Mouse (Mus musculus): ENCODE measurements around the gene Gm26938.

The Gm26938 gene

DNA sequence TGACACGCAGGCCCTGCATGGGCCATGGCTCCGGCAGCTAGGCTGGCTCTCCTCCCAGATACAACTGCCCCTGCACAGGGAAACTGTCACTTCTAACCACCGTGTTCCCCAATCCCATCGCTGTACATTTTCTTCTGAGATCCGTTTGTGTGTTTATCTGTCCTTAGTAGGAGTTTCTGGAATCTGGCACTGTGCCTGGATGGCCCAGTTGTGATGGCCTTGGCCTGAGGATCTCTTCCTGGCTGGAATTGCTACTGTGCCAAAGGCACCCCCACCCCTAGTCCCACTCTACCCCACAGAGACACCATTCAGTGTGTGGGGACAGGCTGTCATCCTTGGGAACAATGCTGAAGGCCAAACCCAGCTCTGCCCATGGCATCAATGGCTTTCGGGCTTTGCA, 10.2 kb downstream of the Gm26938 start:
- DNase-seq (ENCODE audit: low spot score): no peak

DNA sequence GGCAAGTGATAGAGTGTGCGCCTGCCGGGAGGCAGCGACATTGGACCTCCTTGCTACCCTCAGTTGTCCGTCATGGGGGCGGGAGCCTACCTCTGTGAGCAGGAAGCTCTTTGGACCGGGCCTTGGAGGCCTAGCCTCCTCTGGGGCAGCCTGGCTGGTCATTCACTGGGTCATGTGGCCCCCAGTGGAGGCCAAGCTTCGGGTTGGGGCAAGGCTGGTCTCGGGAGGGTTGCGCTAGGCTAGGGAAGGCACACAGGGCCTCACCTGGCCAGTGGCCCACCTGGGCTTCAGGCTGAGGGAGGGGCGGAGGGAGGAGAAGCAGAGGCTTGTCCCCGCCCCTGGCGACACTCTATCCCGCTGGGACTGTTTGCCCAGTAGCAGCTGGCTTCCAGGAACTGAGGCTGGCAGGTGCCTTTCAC, 12.2 kb downstream of the Gm26938 start:
- no peak for DNase-seq (ENCODE audit: low spot score)

DNA sequence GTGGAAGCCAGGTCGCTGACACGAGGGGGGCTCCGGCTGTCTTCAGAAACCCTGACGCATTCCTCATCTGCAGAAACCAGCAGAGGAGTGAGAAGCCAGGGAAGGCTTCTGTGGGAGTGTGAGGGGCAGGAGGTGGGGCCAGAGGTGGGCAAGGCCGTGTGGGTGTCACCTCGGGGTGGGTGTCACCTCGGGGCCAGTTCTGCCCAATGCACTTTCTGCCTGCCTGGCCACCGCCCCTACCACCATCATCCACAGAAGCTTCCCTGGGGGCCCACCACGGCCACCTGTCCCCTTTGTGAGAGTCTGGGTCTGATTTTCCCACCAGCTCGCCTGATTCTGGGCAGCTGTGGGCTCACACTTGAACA, 13.1 kb downstream of the Gm26938 start:
- DNase-seq (ENCODE audit: low spot score): no peak

DNA sequence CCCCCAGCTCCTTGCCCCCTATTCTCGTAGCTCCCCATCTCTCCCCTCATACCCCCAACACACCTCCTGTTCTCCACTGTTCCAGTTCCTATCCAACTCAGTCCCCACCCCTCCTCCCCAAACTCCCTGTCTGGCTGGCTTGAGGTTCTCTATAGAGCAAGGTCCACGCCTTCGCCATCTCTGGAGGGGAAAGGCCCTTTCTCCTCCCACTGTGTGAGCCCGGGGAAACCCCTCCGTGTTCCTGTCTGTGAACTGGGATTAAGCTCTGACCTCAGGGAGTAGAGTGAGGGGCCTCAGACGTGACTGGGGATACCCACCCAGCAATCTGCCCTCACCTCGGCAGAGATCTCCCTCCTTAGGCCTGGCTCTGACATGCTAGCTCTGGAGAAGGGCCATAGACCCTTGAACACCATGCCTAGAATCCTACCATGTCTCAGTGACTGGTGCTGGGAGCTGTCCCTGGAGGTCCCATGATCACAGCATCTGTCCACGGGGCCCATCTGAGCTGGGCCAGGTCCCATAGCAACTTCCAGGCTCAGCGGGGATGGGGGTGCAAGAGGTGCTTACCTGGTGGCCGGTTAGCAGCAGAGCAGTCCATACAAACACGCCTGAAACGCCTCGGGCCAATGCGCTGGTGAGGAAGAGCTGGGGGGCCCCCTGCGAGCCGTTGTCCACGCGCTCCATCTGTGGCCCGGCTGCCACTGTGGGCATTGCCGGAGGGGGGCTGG, 13.6 kb downstream of the Gm26938 start:
- DNase-seq (ENCODE audit: low spot score): no peak

DNA sequence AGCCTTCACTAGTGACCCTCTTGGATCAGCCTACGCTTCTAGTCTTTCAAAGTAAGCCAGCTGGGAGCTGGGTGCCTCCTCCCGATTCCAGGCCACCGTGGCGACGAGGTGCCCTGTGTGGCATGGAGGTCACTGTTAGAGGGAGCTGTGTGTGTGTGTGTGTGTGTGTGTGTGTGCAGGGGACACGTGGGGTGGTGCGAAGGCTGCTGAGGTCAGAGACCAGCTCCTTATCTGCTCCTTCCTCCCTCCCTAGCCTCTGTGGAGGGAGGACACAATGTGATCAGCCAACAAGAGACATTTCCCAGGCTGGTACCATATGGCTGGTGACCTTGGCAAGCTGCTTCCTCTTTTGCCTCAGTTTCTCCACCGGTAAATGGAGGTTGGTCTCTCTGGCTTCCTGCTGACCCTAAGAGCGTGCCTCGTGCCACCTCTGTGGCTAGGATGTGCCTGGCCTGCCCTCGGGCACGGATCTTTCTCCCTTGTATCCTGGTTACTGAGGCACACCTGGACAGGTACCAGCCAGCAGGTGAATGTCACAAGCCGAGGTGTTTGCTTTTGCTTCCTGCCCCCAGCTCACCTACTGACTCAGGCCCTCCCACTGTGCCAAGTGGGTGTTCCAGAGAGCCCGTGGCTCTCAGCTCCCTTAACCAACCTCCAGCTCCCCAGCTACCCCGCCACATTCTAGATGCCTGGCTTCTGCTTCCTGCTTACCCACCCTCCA, 14.4 kb downstream of the Gm26938 start:
- DNase-seq (ENCODE audit: low spot score): no peak

DNA sequence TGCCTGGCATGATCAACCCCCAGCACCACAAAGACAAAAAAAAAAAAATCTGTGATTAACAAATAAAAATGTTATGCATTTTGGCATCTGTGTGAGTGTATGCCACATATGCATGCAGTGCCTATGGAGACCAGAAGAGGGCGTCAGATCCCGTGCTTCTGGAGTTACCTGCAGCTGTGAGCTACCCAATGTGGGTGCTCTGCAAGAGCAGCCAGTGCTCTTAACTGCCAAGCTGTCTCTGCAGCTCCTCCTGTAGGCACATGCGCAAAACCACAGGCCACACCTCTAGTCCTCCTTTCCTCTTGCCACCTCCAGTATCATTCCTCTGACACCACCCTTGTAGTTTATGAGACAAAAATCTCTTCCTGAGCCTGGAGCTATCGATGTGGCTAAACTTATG, 16.8 kb downstream of the Gm26938 start:
- DNase-seq (ENCODE audit: low spot score): no peak

DNA sequence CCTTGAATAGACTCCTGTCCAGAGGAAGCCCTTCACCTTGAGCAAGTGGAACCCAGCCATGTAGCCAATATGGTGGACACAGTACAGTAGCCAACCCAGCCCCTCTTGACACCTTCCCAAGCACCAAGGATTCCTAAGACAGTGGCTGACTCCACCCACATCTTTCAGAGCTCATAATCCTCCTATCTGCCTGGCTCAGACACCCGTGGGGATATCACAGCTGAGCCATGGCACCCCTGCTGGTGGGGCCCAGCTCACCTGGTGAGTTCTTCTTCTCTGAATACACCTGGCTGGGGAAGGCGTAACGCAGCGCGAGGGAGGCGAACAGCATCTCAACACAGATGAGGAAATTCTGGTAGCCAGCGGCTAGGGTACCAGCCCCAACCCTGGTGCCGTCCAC, 20.3 kb downstream of the Gm26938 start:
- DNase-seq (ENCODE audit: low spot score): no peak

DNA sequence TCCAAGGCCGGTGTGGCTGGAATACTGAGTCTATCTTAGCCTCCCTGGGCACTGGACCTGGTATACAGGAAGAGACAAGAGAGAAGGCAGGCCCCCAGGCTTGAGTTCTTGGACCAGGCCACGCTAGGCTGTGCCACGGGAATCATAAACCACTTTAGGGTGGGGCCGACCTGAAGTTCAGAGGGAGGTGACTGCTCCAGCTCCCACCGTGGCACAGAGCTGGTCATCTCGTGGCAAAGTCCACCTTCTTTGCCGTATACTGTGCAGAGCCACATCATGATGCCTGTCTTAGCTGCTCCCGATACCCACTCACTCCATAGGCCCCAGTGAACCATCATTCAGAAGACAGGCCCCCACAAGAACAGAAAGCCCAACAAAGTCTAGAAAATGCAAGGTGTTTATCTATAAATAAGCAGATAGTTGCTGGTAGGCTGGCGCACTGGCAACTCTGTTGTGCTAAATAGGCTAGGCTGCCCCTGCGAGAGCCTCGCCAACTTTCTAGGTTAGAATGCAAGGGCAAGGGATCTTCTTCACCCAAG, 21.6 kb downstream of the Gm26938 start:
- no peak for DNase-seq (ENCODE audit: low spot score)

DNA sequence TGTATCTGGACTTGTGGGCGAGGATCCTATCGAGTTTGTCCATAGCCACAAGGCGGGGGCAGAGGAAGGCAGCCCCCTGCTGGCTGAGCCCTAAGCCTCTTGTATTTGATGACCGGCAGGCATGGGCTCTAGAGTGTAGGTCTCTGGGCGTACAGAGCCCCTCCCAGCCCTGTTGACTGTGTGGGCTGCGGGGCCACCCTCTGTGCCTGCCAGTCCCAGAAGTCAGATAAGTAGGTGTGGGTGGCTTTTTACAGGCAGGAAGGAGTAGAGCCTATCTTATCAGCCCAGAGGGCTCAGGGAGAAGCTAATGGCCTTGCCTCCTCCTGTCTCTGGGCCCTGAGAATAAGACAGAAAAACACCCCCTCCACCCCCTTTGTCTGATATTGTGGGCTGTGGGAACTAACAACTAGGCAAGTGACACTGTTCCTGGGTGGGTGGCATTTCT, 22.1 kb downstream of the Gm26938 start:
- peak; percentile 54 for DNase-seq (ENCODE audit: low spot score)

DNA sequence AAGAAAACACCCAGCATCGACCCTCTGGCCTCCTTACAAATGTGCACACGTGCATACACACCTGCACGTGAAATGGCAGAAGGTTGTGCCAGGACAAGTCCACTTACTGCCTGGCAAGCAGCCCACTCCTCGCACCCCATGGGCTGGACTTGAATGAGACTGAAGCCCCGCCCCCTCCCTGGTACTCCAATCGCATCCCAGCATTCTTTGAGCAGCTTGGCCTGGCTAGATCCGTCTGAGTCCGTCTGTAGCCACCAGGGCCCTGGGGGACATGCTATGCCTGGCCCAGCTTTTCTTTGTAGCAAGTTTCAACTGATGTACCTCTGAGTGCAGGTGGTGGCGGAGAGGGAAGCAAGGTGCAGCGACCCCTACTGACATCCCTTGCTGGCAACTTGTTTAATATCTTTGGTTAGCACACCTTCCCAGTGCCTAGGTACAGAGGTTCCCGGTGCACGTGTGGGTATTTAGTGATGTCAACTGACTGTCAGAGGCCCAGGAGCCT, 22.6 kb downstream of the Gm26938 start:
- peak; percentile 74 for DNase-seq (ENCODE audit: low spot score)

DNA sequence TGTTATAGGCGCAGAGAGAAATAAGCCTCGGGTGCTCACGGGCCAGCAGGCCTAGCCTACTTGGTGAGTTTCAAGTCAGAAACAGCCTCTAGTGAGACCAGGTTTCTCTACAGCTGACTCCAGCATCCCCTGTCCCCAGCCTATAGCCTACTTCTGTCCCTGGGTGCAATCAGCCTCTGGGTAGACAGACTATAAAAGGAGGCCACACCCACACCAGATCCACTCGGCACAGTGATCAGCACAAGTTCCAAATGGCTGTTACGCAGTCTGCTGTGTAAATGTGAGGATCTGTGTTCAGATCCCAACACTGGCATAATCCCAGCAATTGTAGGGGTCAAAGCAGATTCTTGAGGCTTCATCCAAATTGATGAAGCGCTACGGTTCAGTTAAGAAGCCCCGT, 23.0 kb downstream of the Gm26938 start:
- DNase-seq (ENCODE audit: low spot score): no peak

DNA sequence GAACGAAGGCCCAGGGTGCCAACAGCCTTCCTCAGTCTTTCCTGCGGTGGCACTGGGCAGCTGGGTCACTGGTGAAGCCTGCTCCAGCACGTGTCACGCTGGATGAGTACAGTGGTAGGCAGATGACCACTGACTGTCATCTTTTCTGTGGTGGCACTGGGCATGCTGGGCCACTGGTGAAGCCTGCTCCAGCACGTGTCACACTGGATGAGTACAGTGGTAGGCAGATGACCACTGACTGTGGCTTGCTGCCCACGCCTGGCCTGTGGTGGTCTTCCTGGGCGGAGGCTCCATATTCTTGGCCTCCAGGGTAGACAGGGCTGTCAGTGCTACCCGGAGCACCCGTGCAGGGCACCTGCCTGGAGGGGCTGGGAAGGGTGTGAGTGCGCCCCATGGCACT, 24.3 kb downstream of the Gm26938 start:
- no peak for DNase-seq (ENCODE audit: low spot score)

DNA sequence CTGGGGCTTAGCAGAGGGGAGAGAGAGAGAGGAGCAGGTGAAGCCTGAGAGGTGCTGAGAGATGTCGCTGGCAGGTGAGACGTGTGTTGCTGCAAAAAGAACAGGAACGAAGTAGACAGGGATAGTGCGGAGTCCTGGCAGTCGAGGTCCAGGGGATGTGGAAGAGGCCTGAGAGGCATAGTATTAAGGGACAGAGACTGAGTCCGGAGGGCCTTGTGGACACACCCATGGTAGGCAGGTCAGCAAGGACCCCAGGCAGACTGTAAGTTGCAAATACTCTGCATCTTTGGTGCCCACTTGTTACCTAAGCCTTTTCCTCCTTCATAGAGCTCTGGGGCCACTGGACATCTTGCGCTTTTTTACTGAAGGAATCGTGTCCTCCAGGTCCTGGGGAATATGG, 25.0 kb downstream of the Gm26938 start:
- no peak for DNase-seq (ENCODE audit: low spot score)

DNA sequence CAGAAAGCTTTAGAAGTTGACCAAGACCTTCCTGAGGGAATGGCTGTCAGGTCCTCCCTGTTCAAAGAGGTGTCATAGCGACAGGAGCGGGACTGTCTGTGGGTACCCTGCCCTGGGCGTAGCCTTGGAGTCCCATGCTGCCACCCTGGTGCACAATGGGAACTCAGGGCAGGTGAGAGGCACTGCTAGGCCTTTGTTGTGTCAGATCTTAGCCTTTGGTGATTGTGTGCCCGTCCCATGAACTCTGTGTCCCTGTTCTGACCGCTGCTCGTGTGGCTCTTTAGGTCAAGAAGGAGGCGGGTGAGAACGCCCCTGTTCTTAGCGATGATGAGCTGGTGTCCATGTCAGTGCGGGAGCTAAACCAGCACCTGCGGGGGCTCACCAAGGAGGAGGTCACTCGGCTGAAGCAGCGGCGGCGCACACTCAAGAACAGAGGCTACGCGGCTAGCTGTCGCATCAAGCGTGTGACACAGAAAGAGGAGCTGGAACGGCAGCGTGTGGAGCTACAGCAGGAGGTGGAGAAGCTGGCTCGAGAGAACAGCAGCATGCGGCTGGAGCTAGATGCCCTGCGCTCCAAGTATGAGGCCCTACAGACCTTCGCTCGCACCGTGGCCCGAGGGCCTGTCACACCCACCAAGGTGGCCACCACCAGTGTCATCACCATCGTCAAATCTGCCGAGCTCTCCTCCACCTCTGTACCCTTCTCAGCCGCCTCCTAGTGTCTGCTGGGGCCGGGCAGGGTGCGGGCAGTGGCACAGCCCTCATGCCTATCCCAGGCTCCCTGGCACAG, 26.2 kb downstream of the Gm26938 start:
- no peak for DNase-seq (ENCODE audit: low spot score)

DNA sequence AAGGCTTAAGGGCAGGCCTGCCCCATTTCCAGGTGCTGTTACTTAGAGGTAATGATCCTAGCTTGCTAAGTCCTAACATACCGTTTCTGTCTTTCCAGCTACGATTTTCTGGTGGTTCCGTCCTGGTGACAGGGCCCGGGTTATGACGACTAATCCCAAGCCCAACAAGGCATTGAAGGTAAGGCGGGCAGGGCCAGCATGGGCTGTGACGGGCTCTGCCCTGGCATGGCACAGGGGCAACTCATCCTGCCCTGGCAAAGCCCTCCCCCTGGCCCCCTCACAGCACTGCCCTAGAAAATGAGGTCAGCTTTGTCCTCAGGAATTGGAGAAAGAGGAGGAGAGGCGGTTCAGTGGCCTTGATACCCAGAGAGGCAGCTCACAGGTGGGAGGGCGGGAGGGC, 27.2 kb downstream of the Gm26938 start:
- no peak for DNase-seq (ENCODE audit: low spot score)

DNA sequence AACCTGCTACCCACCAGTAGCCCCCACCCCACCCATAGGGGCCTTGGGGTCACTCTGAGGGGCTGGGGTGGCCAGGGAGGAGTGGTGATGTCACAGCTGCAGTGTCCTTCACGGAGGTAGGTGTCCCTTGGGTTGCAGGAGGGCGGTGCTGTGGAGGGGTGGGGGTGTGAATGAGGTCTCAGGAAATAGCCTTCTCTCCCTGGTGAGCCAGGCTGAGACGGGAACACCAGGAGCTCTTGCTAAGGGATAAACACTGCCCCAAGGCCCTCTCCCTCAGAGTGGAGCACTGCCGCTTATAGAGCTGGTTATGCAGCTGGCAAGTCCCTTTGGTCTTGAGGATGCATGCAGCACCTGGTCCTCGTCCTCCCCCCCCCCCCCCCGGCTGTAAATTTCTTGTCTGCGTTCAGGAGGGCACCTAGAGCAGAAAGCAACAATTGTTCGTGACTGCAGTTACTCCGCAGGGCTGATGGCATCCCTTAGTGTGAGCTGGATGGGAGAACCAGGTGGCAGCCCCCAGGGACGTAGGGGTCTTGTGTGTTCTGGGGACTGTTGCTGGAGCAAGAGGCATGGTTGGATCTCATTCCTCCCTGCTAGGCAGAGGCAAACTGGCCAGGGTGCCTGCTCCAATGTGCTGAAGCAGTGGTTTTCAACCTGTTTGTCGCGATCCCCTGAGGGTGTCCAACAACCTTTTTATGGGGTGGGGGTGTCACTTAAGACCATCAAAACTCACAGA, 27.9 kb downstream of the Gm26938 start:
- DNase-seq (ENCODE audit: low spot score): no peak

DNA sequence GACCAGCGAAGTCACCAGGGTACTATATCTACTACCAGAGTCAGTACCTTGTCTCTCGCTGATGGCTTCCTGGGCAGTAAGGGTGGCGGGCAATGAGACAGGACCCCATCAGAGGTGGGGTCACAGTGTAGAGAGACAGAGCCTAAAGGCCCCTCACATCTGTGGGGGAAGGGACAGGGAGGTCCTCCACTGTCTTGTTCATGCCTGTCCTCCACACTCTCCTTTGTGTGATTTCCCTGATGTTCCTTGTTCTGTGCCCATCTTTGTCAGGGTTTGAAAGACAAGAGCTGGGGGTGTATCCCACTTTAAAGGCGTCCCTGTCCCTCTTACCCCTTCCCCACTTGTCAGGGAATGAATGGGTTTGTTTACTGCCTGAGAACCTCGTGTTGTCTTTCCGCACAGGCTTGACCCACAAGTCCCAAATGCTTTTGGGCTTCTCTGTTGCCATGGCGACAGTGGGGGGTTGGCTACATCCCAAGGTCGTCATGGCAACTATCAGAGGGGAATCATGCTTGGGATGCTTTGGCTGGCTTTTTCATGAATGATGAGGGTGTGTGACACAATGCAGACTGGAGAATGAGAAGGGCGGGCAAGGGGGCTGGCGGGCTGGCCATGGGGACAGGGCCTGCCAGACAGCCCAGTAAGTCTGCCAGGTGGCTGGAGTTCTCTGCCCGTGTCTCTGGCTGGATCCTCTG, 28.6 kb downstream of the Gm26938 start:
- peak; percentile 94 for DNase-seq (ENCODE audit: low spot score)

DNA sequence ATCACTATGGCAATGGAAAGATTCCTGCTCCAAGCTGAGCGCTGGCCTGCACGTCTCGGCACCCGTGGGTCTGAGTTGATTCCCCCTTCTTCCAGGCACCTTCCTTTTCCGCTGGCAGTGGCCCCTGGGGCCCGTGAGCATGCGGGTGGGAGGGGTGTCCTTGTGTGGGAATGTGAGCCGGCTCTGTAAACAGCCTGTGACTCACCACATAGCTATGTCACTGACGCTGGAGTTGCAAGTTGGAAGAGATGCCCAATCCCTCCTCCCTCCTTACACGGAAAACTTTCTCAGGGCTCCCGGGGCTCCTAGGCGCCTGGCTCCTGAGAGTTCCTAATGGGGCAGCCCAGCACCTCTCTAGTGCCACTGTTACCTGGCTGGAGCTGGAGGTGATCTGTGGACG, 29.3 kb downstream of the Gm26938 start:
- peak; percentile 70 for DNase-seq (ENCODE audit: low spot score)

DNA sequence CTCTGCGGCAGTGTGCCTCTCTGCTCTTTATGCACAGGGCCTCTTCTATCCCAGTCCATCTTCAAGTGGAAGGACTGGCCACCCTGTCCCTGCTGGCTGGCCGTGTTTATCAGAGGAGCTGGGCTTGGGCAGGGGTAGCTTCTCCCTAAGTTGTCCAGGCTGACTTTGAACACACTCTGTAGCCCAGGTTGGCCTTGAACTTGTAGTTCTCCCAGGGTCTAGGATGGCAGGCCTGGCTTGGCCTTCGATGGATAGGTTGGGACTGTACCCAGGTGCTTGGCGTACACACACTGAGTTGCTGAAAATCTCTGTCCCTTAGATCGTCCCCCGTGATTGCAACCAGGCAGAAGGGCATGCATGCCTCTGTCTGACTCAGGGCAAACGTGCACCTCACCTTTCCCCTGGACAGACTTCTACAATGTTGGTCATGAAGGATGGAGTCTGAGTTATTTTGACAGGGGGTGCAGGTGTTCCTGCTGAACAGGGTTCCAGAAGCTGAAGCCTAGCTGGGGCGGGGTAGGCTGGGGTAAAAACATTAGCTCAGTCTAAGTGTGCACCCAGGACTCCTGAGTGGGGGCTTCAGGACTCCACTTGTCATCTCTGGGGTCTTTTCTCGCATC, 30.1 kb downstream of the Gm26938 start:
- DNase-seq (ENCODE audit: low spot score): no peak

DNA sequence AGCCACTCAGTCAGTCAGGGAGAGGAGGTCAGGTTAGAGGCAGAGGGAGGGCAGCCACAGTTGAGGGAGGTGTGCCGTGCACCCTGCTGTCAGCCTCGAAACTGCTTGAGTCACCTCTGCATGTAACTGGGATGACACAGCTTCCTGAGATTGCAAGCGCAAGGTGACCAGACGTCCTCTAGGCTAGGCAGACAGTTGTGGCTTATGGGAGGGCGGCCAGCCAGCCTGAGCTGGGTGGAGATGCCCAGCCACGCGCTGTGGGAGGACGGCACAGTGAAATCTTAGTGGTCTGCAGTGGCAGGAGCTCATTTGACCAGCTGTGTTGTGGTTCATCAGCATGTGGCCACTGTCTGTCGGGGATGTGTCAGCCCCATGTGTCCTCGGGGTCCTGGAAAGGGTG, 31.3 kb downstream of the Gm26938 start:
- no peak for DNase-seq (ENCODE audit: low spot score)

DNA sequence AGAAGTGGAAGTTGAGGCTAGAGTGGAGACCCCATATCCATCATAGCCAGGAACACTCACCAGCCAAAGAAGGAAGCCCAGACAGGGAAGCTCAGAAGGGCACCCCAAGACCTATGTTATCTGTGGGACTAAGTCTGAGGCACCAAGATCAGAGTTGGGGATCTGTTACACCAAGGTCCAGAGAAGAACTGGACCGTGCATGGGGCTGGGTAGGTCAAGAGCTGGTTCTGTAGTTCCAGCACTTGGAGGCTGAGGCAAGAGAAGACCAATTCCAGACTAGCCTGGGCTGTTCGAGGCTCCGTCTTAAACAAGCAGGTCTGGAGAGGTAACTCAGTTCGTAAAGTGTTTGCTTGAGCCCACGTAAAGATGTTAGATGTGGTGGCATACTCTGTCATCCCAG, 32.1 kb downstream of the Gm26938 start:
- no peak for DNase-seq (ENCODE audit: low spot score)

Data from embryo, embryonic 10 days (tissue).